Mouse (Mus musculus) left cerebral cortex, postnatal 4 days (tissue): ENCODE measurements at regions not wholly inside any gene's neighbourhood (a gene's known extent, or its start where the extent isn't known, plus 50 kb on each side); places are given as distances from the start of the nearest gene placed in this dataset.

Experiments used
- DNase-seq: peaks from one replicate; pipeline ENCODE4 v3.0.0-alpha.2; 2022
- intact Hi-C: fragments of 180-260 bp; cut with DNase I; formaldehyde crosslinking; loops from one replicate; pipeline ENCODE4 v1.15.1; 2025

DNA sequence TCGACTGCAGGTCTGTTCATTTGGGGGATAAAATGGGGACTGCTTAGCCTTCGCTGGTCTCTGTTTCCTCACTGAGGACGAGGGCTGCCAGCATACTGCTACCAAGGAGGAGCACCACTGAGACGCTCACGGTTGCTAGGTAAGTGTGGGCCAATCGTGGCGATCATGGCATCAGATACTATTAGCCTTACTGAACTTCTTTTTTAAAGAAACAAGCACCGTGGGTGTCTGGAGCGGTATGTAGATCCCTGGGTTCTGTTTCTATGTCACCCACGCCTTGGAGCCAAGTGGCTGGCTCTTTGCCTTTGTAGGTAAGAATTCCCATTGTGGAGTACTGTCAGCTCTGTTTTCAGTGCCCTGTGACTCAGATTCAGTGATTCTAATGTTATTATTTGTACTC, 172.1 kb upstream of the Arid2 start:
- DNase-seq, result no peak
- intact Hi-C loops, result no loop called here

DNA sequence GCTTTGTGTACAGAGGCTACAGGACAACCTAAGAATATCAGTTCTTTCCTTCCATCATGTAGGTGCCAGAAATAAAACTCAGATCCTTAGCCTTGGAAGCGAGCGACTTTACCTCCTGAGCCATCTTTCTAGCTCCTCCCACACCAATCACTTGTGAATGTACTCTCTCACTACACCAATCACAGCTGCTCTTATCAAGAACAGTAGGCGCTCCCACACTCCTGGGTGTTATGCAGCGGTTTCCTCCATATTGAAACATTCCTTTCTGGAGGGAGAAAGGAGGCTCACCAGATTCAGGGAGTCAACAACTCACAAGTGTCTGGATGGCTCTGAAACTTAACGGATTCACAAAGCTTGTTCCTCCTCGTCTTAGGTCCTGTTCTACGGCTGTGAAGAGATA, 168.1 kb upstream of the Arid2 start:
- intact Hi-C loops, result no loop called here
- DNase-seq, result no peak

DNA sequence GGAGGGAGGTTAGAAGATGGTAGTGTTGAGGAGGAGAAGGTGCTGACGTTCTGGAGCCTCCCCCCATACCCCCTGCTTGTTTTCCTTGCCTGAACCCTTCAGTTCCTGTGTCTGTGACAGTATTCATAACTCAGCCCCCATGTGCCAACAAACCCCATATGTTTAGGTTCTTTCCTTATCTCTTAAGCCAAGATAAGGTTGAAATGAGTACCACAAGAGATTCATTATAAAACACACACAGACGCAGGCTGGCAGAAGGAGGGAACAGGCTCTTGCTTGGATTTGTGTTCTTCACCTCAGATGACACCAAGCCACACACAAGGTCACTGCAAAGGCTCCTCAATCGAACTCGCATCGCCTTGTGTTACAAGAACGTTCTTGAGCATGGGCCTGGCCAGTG, 162.9 kb upstream of the Arid2 start:
- intact Hi-C loops, result no loop called here
- no peak for DNase-seq

DNA sequence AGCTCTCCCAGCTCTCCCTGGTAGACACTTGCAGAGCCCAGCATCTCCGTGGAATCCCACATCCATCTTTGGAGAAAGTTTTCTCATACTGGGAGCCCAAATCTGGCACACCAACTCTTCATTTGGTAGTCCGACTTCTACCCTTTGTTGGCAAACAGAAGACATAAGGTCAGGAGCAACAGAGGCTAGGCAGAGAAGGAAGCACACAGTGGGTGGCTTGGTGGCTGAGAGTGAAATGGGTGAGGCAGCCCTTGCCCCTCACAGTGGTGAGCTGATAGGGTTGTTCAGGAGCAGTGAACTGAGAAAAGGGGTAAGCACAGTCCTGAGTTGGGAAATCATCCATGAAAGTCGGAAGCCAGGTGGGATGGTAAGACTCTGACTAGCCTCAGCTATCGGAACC, 157.6 kb upstream of the Arid2 start:
- no peak for DNase-seq
- intact Hi-C loops, result no loop called here

DNA sequence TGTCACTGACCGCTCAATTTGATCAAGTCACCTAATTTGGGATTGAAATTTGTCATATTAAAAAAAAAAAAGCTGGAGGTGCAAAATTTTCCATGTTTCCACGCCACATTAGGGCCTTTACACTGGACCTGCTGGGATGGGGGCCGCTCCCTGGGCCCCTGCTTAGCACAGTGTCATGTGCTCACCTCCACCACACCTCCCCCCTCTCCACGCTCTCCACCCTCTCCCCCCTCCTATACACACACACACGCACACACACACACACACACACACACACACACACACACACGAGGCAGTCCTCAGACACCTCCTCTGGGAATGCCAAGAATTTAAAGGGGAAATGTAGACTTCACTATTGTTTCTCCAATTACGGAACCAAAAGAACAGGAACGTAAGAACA, 156.8 kb upstream of the Arid2 start:
- no peak for DNase-seq
- intact Hi-C loops, result no loop called here

DNA sequence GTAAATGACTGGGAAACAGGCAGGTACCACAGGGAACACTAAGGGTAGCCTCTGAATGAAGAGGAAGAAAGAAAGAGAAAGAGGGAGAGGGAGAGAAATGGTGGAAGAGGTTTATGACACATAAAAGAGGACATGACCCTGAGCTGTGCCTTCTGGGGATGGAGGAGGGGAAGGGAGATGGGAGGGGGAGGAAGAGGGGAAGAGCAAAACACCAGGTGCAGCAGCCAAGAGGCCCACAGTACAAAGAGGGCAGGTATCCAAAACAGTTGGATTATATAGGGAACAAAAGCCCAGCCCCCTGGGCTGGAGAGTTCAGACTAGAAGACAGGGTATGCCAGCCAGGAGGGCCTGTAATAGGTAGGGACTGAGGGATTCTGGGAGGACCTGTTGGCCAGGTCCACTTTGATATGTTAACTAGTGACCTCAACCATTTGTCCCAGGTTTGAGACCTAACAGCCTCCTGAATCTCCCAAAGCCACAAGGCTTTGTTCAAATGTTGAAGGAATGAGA, 155.7 kb upstream of the Arid2 start:
- intact Hi-C loops, result no loop called here
- no peak for DNase-seq

DNA sequence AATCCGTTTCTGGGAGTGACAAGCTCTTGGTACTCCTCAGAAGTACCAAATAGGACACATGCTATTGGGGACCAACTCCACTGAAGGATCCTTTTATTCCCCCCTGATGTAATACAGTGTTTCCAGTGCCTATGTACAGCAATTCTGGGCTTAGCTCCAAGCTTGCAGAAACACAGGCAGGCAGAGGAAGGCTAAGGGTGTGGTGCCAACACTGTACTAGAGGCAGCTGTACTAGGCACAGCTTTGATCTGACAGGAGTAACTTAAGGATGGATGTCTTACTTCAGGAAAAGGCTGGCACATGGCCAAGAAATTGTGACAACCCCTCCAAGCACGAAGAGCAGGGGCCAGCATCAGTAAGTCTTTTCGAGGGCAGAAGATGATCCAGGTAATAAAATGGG, 154.7 kb upstream of the Arid2 start:
- intact Hi-C loops, result no loop called here
- DNase-seq, result peak; percentile 37

DNA sequence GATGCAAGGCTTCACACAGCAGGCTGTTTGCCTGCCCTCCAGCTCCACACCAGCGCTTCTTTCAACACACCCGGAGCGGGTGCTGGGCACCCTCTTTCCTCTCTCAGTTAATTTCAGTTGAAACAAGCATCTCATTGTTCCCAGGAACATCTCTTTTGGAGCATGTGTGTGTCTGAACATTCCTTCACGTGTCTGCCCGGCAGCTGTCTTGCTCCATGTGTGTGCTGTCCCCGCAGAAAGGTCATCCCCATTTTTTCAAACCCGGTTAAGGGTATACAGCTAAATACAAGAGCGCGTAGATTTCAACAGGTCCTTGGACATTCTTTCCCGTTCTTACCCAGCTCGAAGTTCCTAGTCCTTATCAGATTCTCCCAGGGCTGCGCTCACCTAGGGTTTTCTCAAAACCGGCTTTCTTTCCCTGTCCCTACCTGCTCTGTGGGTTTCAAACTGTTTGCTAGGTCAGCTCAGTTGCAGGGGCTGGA, 152.0 kb upstream of the Arid2 start:
- intact Hi-C loops, result no loop called here
- DNase-seq, result no peak

DNA sequence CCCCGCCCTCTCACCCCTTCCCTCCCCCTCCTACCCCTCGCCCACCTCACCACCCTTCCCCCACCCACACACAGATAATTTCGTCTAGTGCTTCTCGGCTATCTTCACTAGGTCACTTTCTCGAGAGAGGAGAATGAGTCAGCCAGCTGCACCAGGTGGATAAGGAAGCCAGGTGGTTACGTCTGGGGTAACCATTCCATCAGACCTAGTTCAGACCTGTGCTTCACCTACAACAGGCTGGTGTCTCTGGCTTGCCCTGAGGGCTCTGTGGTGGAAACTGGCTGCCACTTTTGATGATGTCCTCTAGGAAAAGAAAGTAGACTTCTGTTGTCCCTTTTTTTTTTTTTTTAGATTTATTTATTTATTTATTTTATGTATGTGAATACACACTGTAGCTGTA, 151.5 kb upstream of the Arid2 start:
- DNase-seq, result no peak
- intact Hi-C loops, result no loop called here

DNA sequence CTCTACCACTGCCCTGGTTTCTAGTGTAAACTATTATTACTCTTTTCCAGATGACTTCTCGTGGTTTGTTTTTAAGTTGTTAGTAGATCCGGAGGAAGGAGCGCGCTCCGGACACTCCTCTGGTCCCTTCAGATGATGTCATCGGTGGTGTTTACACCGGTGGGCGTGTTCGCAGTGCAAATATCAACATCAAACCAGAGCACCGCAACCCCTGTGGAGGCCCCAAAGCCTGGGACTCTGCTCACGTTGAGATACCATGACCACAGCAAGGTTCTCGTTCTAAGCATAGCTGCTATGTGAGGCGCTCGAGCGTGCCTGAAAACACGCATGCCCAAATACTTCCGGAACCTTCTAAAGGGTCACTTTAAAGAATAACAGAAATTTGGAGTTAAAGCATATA, 149.8 kb upstream of the Arid2 start:
- intact Hi-C loops, result no loop called here
- no peak for DNase-seq

DNA sequence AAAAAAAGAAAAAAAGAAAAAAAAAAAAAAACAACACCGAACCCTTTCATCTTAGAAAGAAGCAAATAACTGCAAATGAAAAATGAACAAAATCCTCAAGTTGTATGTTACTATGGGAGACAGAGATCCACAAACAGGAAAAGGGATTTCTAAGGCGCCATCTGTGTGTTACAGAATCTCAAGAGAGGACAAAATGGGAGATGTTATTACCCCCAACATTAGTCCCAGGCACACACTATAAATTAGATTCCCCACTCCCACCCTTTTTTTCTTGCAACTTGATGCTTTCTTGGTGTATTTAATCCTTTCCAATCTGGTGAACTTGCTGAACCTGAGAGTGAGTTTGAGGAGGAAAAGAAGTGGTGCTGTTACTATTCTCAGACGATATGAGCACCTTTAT, 149.4 kb upstream of the Arid2 start:
- intact Hi-C loops, result no loop called here
- no peak for DNase-seq

DNA sequence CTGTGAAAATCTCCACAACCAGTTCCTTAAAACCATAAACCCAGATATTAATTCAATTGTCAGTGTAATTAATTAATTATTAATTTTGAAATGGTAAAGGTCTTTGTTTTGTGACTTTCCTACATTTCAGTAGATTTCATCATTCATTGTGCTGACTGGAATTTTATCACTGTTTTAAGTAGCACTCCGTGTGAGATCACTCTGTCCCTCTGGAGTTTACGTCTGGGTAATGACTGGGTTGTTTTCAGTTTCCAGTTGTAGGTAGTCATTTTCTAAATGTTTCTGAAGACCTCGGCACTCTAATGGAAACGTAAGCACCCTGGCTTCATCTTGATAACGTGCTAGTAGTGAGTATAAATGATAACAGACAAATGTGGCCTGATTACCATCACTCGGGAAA, 133.8 kb upstream of the Arid2 start:
- no peak for DNase-seq
- intact Hi-C loops, result no loop called here

DNA sequence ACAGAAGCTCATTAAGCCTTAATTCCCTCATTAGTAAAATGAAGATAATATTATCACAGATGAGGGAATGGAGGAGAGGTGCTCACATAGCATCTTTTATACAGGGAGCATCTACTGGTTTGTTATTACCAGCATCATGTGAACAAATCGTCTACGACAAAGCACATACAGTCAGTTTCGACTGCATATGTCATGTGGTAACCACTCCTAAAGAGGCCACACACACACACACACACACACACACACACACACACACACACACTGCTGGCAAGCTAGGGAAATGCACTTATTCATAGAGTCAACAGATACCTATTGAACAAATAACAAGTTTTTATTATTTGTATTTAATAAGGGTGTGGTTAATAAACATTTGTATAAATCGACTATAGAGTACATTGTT, 129.0 kb upstream of the Arid2 start:
- intact Hi-C loops, result no loop called here
- no peak for DNase-seq

DNA sequence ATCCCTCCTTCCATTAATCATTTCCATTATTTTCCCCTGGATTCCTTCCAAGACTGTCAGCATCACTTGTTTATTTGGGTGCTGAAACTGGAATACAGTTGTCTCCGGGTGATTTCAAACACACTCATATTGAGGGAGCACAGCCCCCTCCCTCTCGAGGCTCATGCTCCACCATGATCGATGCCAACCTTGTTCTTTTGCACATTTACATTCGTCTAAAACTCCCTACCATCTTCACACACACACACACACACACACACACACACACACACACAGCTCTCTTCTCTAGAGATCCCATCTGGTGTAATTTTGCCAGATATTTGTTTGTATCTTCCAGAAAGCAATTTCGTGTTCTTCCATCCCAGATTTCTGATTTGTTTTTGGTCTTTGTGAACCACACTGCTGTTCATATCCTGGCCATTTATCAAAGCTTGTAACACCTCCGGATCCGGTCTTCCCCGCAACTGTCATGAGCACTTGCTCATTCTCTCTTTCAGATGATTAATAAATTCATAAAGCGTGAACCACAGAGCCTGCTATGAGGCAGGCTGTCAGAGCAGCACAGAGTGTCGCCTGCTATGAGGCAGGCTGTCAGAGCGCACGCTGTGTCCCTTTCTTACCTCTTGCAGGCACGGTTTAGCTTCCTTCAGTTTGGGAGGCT, 122.4 kb upstream of the Arid2 start:
- intact Hi-C loops, result loop anchor here (10.0 kb wide), 1 partner anchor 120 kb away; the partner anchor contains the start of gene Arid2
- DNase-seq, result peak; percentile 66

DNA sequence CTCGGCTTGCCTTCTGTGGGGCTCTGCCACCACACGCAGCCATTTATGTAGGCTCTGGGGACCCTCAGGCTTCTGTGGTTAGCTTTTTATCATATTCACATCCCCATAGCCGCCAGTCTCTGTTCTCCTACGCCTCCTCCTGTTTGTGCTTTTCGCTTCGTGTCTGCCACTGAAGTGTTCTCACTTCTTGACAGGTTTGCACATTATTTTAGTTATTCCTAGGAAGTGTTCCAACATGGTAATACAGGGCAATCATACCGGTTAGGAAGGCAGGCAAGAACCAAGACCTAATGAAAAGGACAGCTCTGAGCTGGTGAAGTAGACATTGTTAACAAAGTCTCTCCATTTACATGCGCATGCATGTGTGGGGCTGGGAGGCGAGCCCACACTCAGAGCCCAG, 120.1 kb upstream of the Arid2 start:
- intact Hi-C loops, result loop anchor here (10.0 kb wide), 1 partner anchor 118 kb away; the partner anchor contains the start of gene Arid2
- DNase-seq, result no peak

DNA sequence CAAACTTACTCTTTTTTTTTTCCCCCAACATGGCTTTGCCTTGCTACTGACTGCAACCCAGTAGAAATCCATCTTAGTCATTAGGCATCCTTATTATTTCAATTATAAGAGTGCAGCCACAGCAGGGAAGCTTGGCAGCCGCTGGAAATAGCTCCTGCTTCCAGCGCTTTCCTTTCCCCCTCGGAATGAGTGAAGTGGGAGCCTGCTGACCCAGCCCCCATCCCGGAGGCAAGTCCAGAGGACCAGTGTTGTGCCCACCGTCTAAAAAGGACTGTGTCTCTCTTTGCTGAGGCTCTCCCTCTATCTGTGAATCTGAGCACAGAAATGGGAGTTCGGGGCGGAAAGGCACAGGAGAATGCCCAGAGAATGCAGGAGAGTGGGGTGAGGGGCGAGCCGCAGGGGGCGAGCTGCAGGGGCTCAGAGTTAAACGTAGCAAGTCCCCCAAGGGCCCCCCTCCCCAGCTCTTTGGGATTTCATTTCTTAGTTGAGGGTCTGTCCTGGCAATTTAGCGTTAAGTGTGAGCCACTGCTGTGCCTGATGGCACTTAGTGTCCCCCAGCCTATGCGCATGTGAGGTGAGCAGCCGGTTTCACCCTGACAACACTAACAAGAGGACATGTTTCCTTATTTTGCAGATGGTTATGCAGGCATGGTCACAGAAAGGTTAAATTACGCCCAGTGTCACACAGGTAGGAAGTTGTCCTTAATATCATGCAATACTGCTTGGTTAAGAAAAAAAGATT, 117.4 kb upstream of the Arid2 start:
- DNase-seq, result peak; percentile 48
- intact Hi-C loops, result loop anchor here (10.0 kb wide), 1 partner anchor 115 kb away; the partner anchor contains the start of gene Arid2

DNA sequence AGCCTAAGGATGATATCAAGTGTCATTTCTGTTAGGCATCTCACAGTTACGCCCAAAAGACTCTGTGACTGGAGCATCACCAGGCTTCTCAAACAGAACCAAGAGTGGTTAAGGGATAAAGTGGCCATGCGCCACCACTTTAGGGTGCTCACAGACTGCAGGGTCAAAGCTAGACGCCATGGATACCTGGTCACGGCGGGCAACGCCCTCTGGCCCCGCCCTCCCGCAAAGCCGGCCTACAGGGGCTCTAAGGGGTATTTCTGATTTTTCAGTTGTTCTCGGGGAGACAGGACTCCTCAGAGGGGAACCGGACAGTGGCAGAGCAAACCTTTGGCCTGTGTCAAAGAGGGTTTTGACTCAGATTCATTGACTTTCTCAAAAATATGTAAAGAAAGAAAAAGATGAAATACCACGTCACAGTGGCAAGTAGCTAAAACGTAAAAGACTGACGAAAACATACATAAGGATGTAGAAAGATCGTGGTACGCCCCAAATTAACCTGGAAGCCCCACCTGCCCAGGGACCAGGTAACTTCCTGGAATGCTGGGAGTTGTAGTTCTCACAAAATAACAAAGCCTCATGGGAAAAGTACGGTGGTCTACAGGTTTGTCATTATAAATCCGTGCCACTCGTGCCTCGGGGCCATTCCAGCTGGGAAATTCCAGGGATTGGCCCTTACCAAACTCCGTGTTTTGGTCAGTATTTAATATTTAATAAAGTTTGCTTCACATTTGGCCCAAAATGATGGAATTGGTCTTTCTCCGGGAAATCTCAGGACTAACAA, 116.1 kb upstream of the Arid2 start:
- DNase-seq, result no peak
- intact Hi-C loops, result no loop called here

DNA sequence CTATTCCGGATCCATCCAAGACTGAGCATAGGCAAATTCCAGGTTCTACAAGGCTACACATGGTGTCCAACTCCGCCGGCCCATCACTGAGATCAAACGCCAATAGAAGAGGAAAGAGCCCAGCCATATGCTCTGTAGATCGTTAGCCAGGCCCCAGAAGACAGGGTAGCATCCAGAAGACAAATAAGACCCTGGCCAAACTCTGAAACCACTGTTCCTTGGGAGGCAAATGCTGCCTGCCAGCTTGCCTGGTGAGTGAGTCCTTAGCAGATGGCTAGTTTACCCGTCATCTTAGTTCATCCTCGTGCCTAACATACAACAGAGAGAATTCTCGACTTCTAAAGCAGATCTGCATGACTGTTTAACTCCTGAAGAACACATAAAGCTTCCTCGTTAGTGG, 109.4 kb upstream of the Arid2 start:
- DNase-seq, result peak; percentile 42
- intact Hi-C loops, result no loop called here

DNA sequence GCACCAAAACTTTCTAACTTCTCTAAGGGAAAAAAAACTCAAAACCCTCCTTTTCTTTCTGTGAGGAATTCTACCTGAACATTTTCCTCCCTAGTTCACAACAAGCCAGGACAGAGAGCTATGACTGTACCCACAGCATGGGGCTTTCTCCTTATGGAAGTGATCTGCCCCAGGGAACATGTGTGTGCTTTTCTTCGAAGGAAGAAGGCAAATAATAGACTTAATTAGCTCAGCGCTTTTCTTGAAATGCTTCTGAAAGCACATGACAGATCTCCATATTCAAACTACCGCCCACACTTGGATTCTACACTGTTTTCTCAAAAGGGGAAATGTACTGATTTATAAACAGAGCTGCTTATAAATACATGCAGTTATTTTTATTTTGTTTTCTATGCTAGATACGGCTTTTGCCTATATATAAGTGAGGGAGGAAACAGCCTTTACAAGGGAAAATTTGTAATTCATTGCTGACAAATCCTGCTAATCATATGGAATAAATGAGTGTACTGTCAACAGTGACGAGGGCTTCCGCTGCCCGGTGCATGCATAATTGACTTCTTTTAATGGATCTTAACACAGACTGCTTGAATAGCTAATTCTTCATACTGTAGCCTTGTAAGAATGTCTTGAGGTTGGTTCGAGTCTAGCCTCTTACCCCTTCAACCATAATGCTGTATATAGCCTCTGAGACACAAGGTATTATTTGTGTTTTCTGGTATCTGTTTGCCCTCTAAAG, 108.8 kb upstream of the Arid2 start:
- intact Hi-C loops, result no loop called here
- no peak for DNase-seq

DNA sequence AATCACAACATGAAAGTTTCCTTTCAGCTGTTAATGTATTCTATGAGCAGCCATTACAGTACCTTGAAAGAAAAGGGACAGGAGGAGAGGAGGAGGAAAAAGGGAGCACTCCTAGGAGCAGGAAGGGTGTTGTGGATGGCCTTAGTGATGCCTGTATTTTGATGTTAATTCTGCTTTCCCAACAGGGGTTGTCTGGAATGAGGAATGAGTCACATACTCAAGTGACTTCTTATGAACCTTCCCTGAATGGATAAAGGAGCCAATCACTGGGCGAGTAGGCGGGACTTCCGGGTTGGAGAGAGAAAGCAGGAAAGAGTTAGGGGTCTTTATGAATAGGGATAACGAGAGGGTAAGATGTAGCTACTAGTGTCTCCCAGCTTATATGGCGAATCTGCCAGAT, 107.8 kb upstream of the Arid2 start:
- intact Hi-C loops, result no loop called here

DNA sequence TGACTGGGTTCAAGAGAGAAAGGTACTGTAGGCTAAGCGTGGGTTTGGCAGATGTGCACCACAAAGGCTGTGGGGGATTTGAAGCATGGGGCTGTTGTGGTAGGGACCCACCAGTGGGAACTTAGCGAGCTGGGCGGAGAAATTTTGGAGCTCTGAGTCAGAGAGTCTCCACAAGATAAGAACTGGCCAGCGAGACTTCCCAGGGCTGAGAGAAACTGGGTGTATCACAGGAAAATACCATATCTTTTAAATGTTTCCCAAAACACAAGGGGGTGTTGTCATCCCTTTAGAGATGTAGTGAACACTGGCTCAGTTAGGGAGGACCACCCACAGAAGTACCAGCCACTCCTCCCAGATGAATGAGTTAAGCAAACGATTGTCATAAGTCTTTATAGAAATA, 107.3 kb upstream of the Arid2 start:
- DNase-seq, result no peak
- intact Hi-C loops, result no loop called here

More for the DNA sequence above, 107.8 kb upstream of the Arid2 start:
- DNase-seq, result no peak
